Mouse (Mus musculus) intestine, embryonic 16.5 days (tissue): Measurements from ENCODE around the gene Ints4. TPM values are rescaled to one million over a fixed set of nuclear protein-coding genes. Genes with fewer than 3 reads are reported as not detected.

ENCODE experiments used
- polyA plus RNA-seq: library from polyadenylated mRNA; unstranded; fragments of >200 nt; fragmentation: Nextera tagmentation; extraction: Ambion mirVana; gene quantifications from 2 replicates; pipeline ENCODE4 v1.2.1, GENCODE M21; 2015

The Ints4 gene
- polyA plus RNA-seq, 1 experiment from 2014 or later: 38.7 TPM

Other genes starting within 250 kb of the Ints4 start
- 0.54 and 0.60 TPM in 2 replicates for gene Usp35, start 148.9 kb upstream of the Ints4 start, polyA plus RNA-seq
- gene Kctd21, start 148.6 kb upstream of the Ints4 start, polyA plus RNA-seq: 4.1 and 4.4 TPM in 2 replicates
- gene Alg8, start 109.3 kb upstream of the Ints4 start, polyA plus RNA-seq: 51.3 and 55.7 TPM in 2 replicates
- gene Ndufc2, start 81.0 kb upstream of the Ints4 start, polyA plus RNA-seq: 377 and 385 TPM in 2 replicates
- gene Thrsp, start 63.2 kb upstream of the Ints4 start, polyA plus RNA-seq: 0.40 and 0.45 TPM in 2 replicates
- gene Kctd14, start 29.6 kb upstream of the Ints4 start, polyA plus RNA-seq: 6.8 and 7.3 TPM in 2 replicates
- gene Aamdc, start 98.5 kb downstream of the Ints4 start, polyA plus RNA-seq: 78.6 and 81.8 TPM in 2 replicates
- 11.9 and 16.0 TPM in 2 replicates for gene Rsf1, start 98.9 kb downstream of the Ints4 start, polyA plus RNA-seq
- 136 and 152 TPM in 2 replicates for gene Clns1a, start 215.7 kb downstream of the Ints4 start, polyA plus RNA-seq